Mouse (Mus musculus): ENCODE measurements around the gene Mdga1. TPM values are rescaled to one million over a fixed set of nuclear protein-coding genes. Genes with fewer than 3 reads are reported as not detected.

The Mdga1 gene
- polyA plus RNA-seq, 1 experiment = 0.06 TPM

DNA sequence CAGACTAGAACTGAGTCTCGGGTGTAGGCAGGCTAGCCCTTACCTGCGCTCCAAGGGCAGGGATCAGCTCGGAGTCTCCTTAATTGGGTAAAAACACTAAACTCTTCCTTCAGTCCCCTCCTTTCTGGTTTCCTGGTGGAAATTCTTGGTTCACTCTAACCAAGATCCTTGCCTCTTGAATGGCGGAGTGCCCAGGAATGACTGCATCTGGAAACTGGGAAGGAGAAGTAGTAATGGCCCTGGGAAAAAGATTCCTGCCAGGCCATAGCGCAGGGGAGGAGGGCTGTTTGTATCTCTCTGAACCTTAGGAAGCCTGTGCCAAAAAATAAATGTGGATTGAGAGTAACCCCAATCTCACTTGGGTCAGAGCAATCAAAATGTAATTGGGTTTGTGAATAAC lies 30.9 kb downstream of the Mdga1 start:
- H3K4me3 ChIP-seq (replicated peaks) = no peak overlapping the region
- no peaks in the 10 kb centered on the region for H3K4me1 ChIP-seq (ENCODE audit: control insufficient read depth)
- no peaks in the 10 kb centered on the region; the same call in 1 of the 2 replicates for H3K27me3 ChIP-seq (ENCODE audit: control insufficient read depth)
- H3K36me3 ChIP-seq (ENCODE audit: control insufficient read depth) = no peaks in the 10 kb centered on the region
- no peak for TF ChIP-seq GATA1 (IDR thresholded peaks at IDR 0.05; ENCODE audit: low read length)
- TF ChIP-seq TAL1 (IDR thresholded peaks at IDR 0.05; ENCODE audit: low read length) = no peak
- H3K9me3 ChIP-seq (ENCODE audit: control insufficient read depth, low read length) = no peaks in the 10 kb centered on the region

GRCm38 (mm10) chr17:29937350-29937781 lies 32.5 kb downstream of the Mdga1 start:
- H3K4me1 ChIP-seq (ENCODE audit: control insufficient read depth) = no peaks in the 10 kb centered on the region
- TF ChIP-seq GATA1 (IDR thresholded peaks at IDR 0.05; ENCODE audit: low read length) = no peak
- TF ChIP-seq TAL1 (IDR thresholded peaks at IDR 0.05; ENCODE audit: low read length) = no peak
- H3K27me3 ChIP-seq (ENCODE audit: control insufficient read depth) = peaks cover 3% of the 10 kb centered on the region
- no peaks in the 10 kb centered on the region for H3K36me3 ChIP-seq (ENCODE audit: control insufficient read depth)
- H3K4me3 ChIP-seq (replicated peaks) = no peak overlapping the region
- no peaks in the 10 kb centered on the region for H3K9me3 ChIP-seq (ENCODE audit: control insufficient read depth, low read length)

DNA sequence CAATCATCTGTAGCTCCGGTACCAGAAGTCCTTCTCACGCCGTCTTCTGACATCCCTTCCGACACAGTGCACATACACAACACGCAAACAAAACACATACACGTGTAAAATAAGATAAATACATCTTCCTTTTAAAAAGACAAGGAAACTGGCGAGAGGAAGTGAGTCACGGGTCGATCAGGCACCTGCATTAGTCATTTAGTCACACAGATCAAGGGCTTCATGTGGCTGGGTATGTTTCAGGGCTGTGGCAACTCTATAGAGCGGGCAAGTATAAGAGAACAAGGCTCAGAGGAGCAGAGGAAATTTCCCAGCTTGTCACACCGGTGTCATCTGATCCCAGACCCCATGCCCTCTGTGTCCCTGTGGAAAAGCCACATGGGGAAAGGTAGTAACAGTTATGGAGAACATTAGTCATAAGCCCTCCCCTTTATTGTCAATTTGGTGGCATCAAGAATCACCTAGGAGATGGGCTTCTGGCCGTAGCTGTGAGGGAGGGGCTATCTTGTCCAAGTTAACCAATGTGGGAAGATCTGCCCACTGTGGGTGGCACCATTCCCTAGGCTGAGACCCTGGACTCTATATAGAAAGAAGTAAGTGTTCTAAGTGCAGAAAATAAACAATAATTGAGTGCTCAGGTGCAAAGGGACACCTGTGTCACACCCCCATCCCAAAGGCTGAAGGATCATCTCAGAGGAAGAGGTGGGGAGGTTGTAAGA lies 35.6 kb downstream of the Mdga1 start:
- H3K4me1 ChIP-seq (ENCODE audit: control insufficient read depth) = no peaks in the 10 kb centered on the region; the same call in 1 of the 2 replicates
- peaks cover 15% of the 10 kb centered on the region for H3K27me3 ChIP-seq (ENCODE audit: control insufficient read depth)
- no peaks in the 10 kb centered on the region for H3K36me3 ChIP-seq (ENCODE audit: control insufficient read depth)
- no peak overlapping the region for H3K4me3 ChIP-seq (replicated peaks)
- TF ChIP-seq GATA1 (IDR thresholded peaks at IDR 0.05; ENCODE audit: low read length) (no peak), TAL1 (IDR thresholded peaks at IDR 0.05; ENCODE audit: low read length) (no peak)
- H3K9me3 ChIP-seq (ENCODE audit: control insufficient read depth, low read length) = no peaks in the 10 kb centered on the region

GRCm38 (mm10) chr17:29932753-29933152 lies 37.1 kb downstream of the Mdga1 start:
- H3K27me3 ChIP-seq (ENCODE audit: control insufficient read depth) = peaks cover 18% of the 10 kb centered on the region
- H3K36me3 ChIP-seq (ENCODE audit: control insufficient read depth) = no peaks in the 10 kb centered on the region
- peaks cover 7% of the 10 kb centered on the region for H3K4me1 ChIP-seq (ENCODE audit: control insufficient read depth)
- no peaks in the 10 kb centered on the region for H3K9me3 ChIP-seq (ENCODE audit: control insufficient read depth, low read length)
- TF ChIP-seq GATA1 (IDR thresholded peaks at IDR 0.05; ENCODE audit: low read length) (no peak), TAL1 (IDR thresholded peaks at IDR 0.05; ENCODE audit: low read length) (no peak)
- no peak overlapping the region for H3K4me3 ChIP-seq (replicated peaks)

GRCm38 (mm10) chr17:29931224-29931945 lies 38.5 kb downstream of the Mdga1 start:
- H3K4me3 ChIP-seq (replicated peaks) = no peak overlapping the region
- TF ChIP-seq GATA1 (IDR thresholded peaks at IDR 0.05; ENCODE audit: low read length) (no peak), TAL1 (IDR thresholded peaks at IDR 0.05; ENCODE audit: low read length) (no peak)
- peaks cover 18% of the 10 kb centered on the region for H3K27me3 ChIP-seq (ENCODE audit: control insufficient read depth)
- no peaks in the 10 kb centered on the region for H3K9me3 ChIP-seq (ENCODE audit: control insufficient read depth, low read length)
- peaks cover 7% of the 10 kb centered on the region for H3K4me1 ChIP-seq (ENCODE audit: control insufficient read depth)
- no peaks in the 10 kb centered on the region for H3K36me3 ChIP-seq (ENCODE audit: control insufficient read depth)

DNA sequence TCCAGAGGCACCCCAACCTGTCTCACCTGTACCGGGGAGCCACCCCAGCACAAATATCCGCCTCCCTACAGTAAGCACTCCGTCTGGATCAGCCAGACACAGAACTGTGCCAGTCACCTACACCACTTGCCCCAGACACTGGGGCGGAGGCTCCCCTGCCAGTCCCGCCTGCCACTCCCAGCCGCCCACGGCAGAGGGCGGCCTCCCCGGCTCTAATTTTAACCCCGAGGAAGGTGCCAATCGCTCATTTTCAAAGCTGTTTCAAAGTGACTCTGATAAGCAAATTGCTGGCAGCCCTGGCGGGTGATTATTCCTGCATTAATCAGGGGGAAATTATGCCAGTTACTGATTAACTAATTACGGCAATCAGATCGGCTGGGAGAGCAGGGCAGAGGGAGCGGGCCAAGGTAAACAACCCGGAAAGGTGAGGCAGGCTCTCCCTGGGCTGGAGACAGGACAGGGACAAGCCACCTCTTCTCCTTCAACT lies 41.1 kb downstream of the Mdga1 start:
- Histone ChIP-seq H3K36me3 (ENCODE audit: control insufficient read depth) (no peaks in the 10 kb centered on the region), H3K27me3 (ENCODE audit: control insufficient read depth) (peaks cover 18% of the 10 kb centered on the region), H3K4me3 (replicated peaks) (no peak overlapping the region), H3K9me3 (ENCODE audit: control insufficient read depth, low read length) (no peaks in the 10 kb centered on the region), H3K4me1 (ENCODE audit: control insufficient read depth) (peaks cover 7% of the 10 kb centered on the region)
- TF ChIP-seq TAL1 (IDR thresholded peaks at IDR 0.05; ENCODE audit: low read length) = no peak
- TF ChIP-seq GATA1 (IDR thresholded peaks at IDR 0.05; ENCODE audit: low read length) = no peak

GRCm38 (mm10) chr17:29925608-29926606 lies 44.0 kb downstream of the Mdga1 start:
- Histone ChIP-seq H3K36me3 (ENCODE audit: control insufficient read depth) (no peaks in the 10 kb centered on the region), H3K4me1 (ENCODE audit: control insufficient read depth) (peaks cover 7% of the 10 kb centered on the region), H3K4me3 (replicated peaks) (no peak overlapping the region), H3K9me3 (ENCODE audit: control insufficient read depth, low read length) (no peaks in the 10 kb centered on the region), H3K27me3 (ENCODE audit: control insufficient read depth) (peaks cover 14% of the 10 kb centered on the region)
- TF ChIP-seq TAL1 (IDR thresholded peaks at IDR 0.05; ENCODE audit: low read length) = no peak
- TF ChIP-seq GATA1 (IDR thresholded peaks at IDR 0.05; ENCODE audit: low read length) = no peak

- Histone ChIP-seq H3K4me1 (ENCODE audit: control insufficient read depth) (no peaks in the 10 kb centered on the region), H3K9me3 (ENCODE audit: control insufficient read depth, low read length) (no peaks in the 10 kb centered on the region), H3K27me3 (ENCODE audit: control insufficient read depth) (no peaks in the 10 kb centered on the region; the same call in 1 of the 2 replicates), H3K4me3 (replicated peaks) (no peak overlapping the region), H3K36me3 (ENCODE audit: control insufficient read depth) (no peaks in the 10 kb centered on the region)
- no peak for TF ChIP-seq TAL1 (IDR thresholded peaks at IDR 0.05; ENCODE audit: low read length)
- TF ChIP-seq GATA1 (IDR thresholded peaks at IDR 0.05; ENCODE audit: low read length) = no peak
Observed at GRCm38 (mm10) chr17:29920089-29920488, 49.8 kb downstream of the Mdga1 start.

Data from erythroblast, embryonic 14.5 days (primary cell).